Mouse (Mus musculus) embryonic fibroblast, embryonic 13.5 days (primary cell): ENCODE results near the gene Sptbn1.

ENCODE experiments used
- CTCF ChIP-seq: IDR thresholded peaks from 2 replicates; pipeline ENCODE4 v1.5.1; 2011; ENCODE audit warnings: mild to moderate bottlenecking, control low read depth, low read length, moderate library complexity, borderline replicate concordance; ENCODE audit not compliant: insufficient read depth
- POLR2A ChIP-seq: IDR thresholded peaks from 2 replicates; pipeline ENCODE4 v1.6.1; 2011; ENCODE audit warnings: low read depth, mild to moderate bottlenecking, control low read depth, low read length, moderate library complexity

GRCm38 (mm10) chr11:30175623-30176022 lies 92.4 kb downstream of the Sptbn1 start:
- TF ChIP-seq POLR2A: no peak
- TF ChIP-seq CTCF: no peak
